Mouse (Mus musculus): ENCODE results near the gene Actl6b. TPM values are rescaled to one million over a fixed set of nuclear protein-coding genes. Genes with fewer than 3 reads are reported as not detected.
"Not testable (repeated sequence)": the region's sequence is repeated elsewhere in the genome, so short reads cannot be mapped to it uniquely, and the experiment has no call there.

Gene Actl6b
- polyA plus RNA-seq, 1 experiment from 2014 or later: not detected

- Histone ChIP-seq H3K9me3 (ENCODE audit: low read depth, low read length) (no peaks in the 10 kb centered on the region), H3K4me2 (peak overlapping the region; percentile 70), H3K27ac (ENCODE audit: low read depth) (peak overlapping the region; percentile 96), H3K36me3 (ENCODE audit: insufficient read depth) (peaks cover 24% of the 10 kb centered on the region; the same call in 1 of the 2 replicates), H3K4me1 (ENCODE audit: insufficient read depth) (peaks cover 35% of the 10 kb centered on the region), H3K9ac (peak overlapping the region; percentile 56), H3K27me3 (ENCODE audit: insufficient read depth, low read length) (no peaks in the 10 kb centered on the region), H3K4me3 (ENCODE audit: low read depth, low read length) (peak overlapping the region; percentile 42)
- 5% methylated on average over 12 of the region's 12 CpGs for WGBS
- peak; percentile 86 for ATAC-seq (ENCODE audit: insufficient read depth)
- no peak for TF ChIP-seq CTCF (IDR thresholded peaks at IDR 0.05; ENCODE audit: low read depth)
- DNase-seq: peak; percentile 90
Observed at GRCm38 (mm10) chr5:137610548-137611244, 57.4 kb downstream of the Actl6b start.

- TF ChIP-seq CTCF (IDR thresholded peaks at IDR 0.05; ENCODE audit: low read depth): 0 out of 2 replicates have a peak, but pooled peaks have one; percentile 1
- no peaks in the 10 kb centered on the region for H3K27me3 ChIP-seq (ENCODE audit: insufficient read depth, low read length)
- 1% methylated on average over 6 of the region's 6 CpGs for WGBS
- peaks cover 35% of the 10 kb centered on the region for H3K4me1 ChIP-seq (ENCODE audit: insufficient read depth)
- H3K4me2 ChIP-seq: peak overlapping the region; percentile 70
- ATAC-seq (ENCODE audit: insufficient read depth): peak; percentile 85
- peaks cover 20% of the 10 kb centered on the region; the same call in 1 of the 2 replicates for H3K36me3 ChIP-seq (ENCODE audit: insufficient read depth)
- H3K9me3 ChIP-seq (ENCODE audit: low read depth, low read length): no peaks in the 10 kb centered on the region
- peak overlapping the region; percentile 96 for H3K27ac ChIP-seq (ENCODE audit: low read depth)
- peak overlapping the region; percentile 42 for H3K4me3 ChIP-seq (ENCODE audit: low read depth, low read length)
- H3K9ac ChIP-seq: peak overlapping the region; percentile 56
- peak; percentile 84 for DNase-seq
Observed at GRCm38 (mm10) chr5:137611245-137611602, 57.9 kb downstream of the Actl6b start.

GRCm38 (mm10) chr5:137613076-137613475 lies 59.8 kb downstream of the Actl6b start:
- no peak for TF ChIP-seq CTCF (IDR thresholded peaks at IDR 0.05; ENCODE audit: low read depth)
- Histone ChIP-seq H3K27ac (ENCODE audit: low read depth) (no peak overlapping the region), H3K4me1 (ENCODE audit: insufficient read depth) (peaks cover 33% of the 10 kb centered on the region), H3K4me3 (ENCODE audit: low read depth, low read length) (no peak overlapping the region), H3K4me2 (no peak overlapping the region), H3K9me3 (ENCODE audit: low read depth, low read length) (no peaks in the 10 kb centered on the region), H3K9ac (no peak overlapping the region; the same call in 1 of the 2 replicates), H3K36me3 (ENCODE audit: insufficient read depth) (0 out of 2 replicates have a peak, but pooled peaks cover 3% of the 10 kb centered on the region), H3K27me3 (ENCODE audit: insufficient read depth, low read length) (no peaks in the 10 kb centered on the region)
- DNase-seq: no peak
- ATAC-seq (ENCODE audit: insufficient read depth): no peak
- 67% methylated on average over 5 of the region's 5 CpGs for WGBS

- DNase-seq (no peak), ATAC-seq (ENCODE audit: insufficient read depth) (no peak)
- no peak within 1 kb of the TSS for H3K4me3 ChIP-seq (ENCODE audit: low read depth, low read length)
- peaks cover 28% of the 10 kb centered on the region for H3K4me1 ChIP-seq (ENCODE audit: insufficient read depth)
- H3K36me3 ChIP-seq (ENCODE audit: insufficient read depth): no peaks in the 10 kb centered on the region
- no peaks in the 10 kb centered on the region for H3K27me3 ChIP-seq (ENCODE audit: insufficient read depth, low read length)
- TF ChIP-seq CTCF (IDR thresholded peaks at IDR 0.05; ENCODE audit: low read depth): no peak
- peak within 1 kb of the TSS; percentile 6; the same call in 1 of the 2 replicates for H3K9ac ChIP-seq
- H3K4me2 ChIP-seq: no peak within 1 kb of the TSS
- no peaks in the 10 kb centered on the region for H3K9me3 ChIP-seq (ENCODE audit: low read depth, low read length)
- WGBS: 46% methylated on average over 11 of the region's 11 CpGs
- H3K27ac ChIP-seq (ENCODE audit: low read depth): no peak within 1 kb of the TSS
Observed at GRCm38 (mm10) chr5:137613550-137613949, 60.2 kb downstream of the Actl6b start, which contains the start of gene Pcolce. Gene Pcolce, minus strand, starts transcription at chr5:137613784.

GRCm38 (mm10) chr5:137614921-137615320 lies 61.6 kb downstream of the Actl6b start:
- not testable (repeated sequence) for H3K27me3 ChIP-seq (ENCODE audit: insufficient read depth, low read length); H3K9me3 ChIP-seq (ENCODE audit: low read depth, low read length); H3K36me3 ChIP-seq (ENCODE audit: insufficient read depth); H3K4me2 ChIP-seq; ATAC-seq (ENCODE audit: insufficient read depth); H3K27ac ChIP-seq (ENCODE audit: low read depth); H3K9ac ChIP-seq; DNase-seq; H3K4me3 ChIP-seq (ENCODE audit: low read depth, low read length)
- 56% methylated on average over 2 of the region's 2 CpGs for WGBS
- TF ChIP-seq CTCF (IDR thresholded peaks at IDR 0.05; ENCODE audit: low read depth): 0 out of 2 replicates have a peak, but pooled peaks have one; percentile 14
- peaks cover 22% of the 10 kb centered on the region; the same call in 1 of the 2 replicates for H3K4me1 ChIP-seq (ENCODE audit: insufficient read depth)

- DNase-seq: no peak
- 73% methylated on average over 7 of the region's 7 CpGs for WGBS
- Histone ChIP-seq H3K36me3 (ENCODE audit: insufficient read depth) (no peaks in the 10 kb centered on the region), H3K4me2 (no peak overlapping the region), H3K4me3 (ENCODE audit: low read depth, low read length) (no peak overlapping the region), H3K9ac (no peak overlapping the region), H3K27ac (ENCODE audit: low read depth) (no peak overlapping the region), H3K4me1 (ENCODE audit: insufficient read depth) (peaks cover 18% of the 10 kb centered on the region; the same call in 1 of the 2 replicates), H3K27me3 (ENCODE audit: insufficient read depth, low read length) (no peaks in the 10 kb centered on the region), H3K9me3 (ENCODE audit: low read depth, low read length) (no peaks in the 10 kb centered on the region)
- TF ChIP-seq CTCF (IDR thresholded peaks at IDR 0.05; ENCODE audit: low read depth): no peak
- ATAC-seq (ENCODE audit: insufficient read depth): no peak
Observed at GRCm38 (mm10) chr5:137615347-137615746, 62.0 kb downstream of the Actl6b start.

Small RNA genes within 50 kb of the gene (microRNA-seq; reads per million reads assigned to microRNA genes)
- gene Mir6418 (ENCODE audit: borderline number of aligned reads): 0.71 reads per million

Other genes starting within 250 kb of the Actl6b start
- gene Srrt, start 245.8 kb upstream of the Actl6b start, polyA plus RNA-seq (2014; fragmentation: Nextera tagmentation; extraction: Ambion mirVana): 137 and 141 TPM in 2 replicates
- 87.1 and 89.3 TPM in 2 replicates for gene Trip6, start 239.1 kb upstream of the Actl6b start, polyA plus RNA-seq (2014; fragmentation: Nextera tagmentation; extraction: Ambion mirVana)
- 9.7 and 10.2 TPM in 2 replicates for gene Slc12a9, start 219.9 kb upstream of the Actl6b start, polyA plus RNA-seq (2014; fragmentation: Nextera tagmentation; extraction: Ambion mirVana)
- gene Ephb4, start 203.4 kb upstream of the Actl6b start, polyA plus RNA-seq (2014; fragmentation: Nextera tagmentation; extraction: Ambion mirVana): 68.6 and 78.0 TPM in 2 replicates
- gene Zan, start 76.5 kb upstream of the Actl6b start, polyA plus RNA-seq (2014; fragmentation: Nextera tagmentation; extraction: Ambion mirVana): 0.18 and 0.24 TPM in 2 replicates
- 54.3 and 58.4 TPM in 2 replicates for gene Pop7, start 51.0 kb upstream of the Actl6b start, polyA plus RNA-seq (2014; fragmentation: Nextera tagmentation; extraction: Ambion mirVana)
- gene Gigyf1, start 35.0 kb upstream of the Actl6b start, polyA plus RNA-seq (2014; fragmentation: Nextera tagmentation; extraction: Ambion mirVana): 11.1 and 11.6 TPM in 2 replicates
- 0.37 and 0.38 TPM in 2 replicates for gene Epo, start 20.3 kb upstream of the Actl6b start, polyA plus RNA-seq (2014; fragmentation: Nextera tagmentation; extraction: Ambion mirVana)
- 411 and 440 TPM in 2 replicates for gene Gnb2, start 20.0 kb upstream of the Actl6b start, polyA plus RNA-seq (2014; fragmentation: Nextera tagmentation; extraction: Ambion mirVana)
- 0.31 and 0.47 TPM in 2 replicates for gene Tfr2, start 16.3 kb downstream of the Actl6b start, polyA plus RNA-seq (2014; fragmentation: Nextera tagmentation; extraction: Ambion mirVana)
- 33.9 and 37.8 TPM in 2 replicates for gene Mospd3, start 47.5 kb downstream of the Actl6b start, polyA plus RNA-seq (2014; fragmentation: Nextera tagmentation; extraction: Ambion mirVana)
- 130 and 148 TPM in 2 replicates for gene Pcolce, start 60.3 kb downstream of the Actl6b start, polyA plus RNA-seq (2014; fragmentation: Nextera tagmentation; extraction: Ambion mirVana)
- gene Fbxo24, start 75.5 kb downstream of the Actl6b start, polyA plus RNA-seq (2014; fragmentation: Nextera tagmentation; extraction: Ambion mirVana): 0.19 TPM in 1 of 2 replicates, not detected in the other
- 32.1 and 40.5 TPM in 2 replicates for gene Lrch4, start 75.6 kb downstream of the Actl6b start, polyA plus RNA-seq (2014; fragmentation: Nextera tagmentation; extraction: Ambion mirVana)
- 9.2 and 11.7 TPM in 2 replicates for gene Gm20605, start 75.7 kb downstream of the Actl6b start, polyA plus RNA-seq (2014; fragmentation: Nextera tagmentation; extraction: Ambion mirVana)
- gene Sap25, start 87.8 kb downstream of the Actl6b start, polyA plus RNA-seq (2014; fragmentation: Nextera tagmentation; extraction: Ambion mirVana): 6.4 and 8.1 TPM in 2 replicates
- 0.08 TPM in 1 of 2 replicates, not detected in the other for gene Irs3, start 92.2 kb downstream of the Actl6b start, polyA plus RNA-seq (2014; fragmentation: Nextera tagmentation; extraction: Ambion mirVana)
- gene Agfg2, start 131.2 kb downstream of the Actl6b start, polyA plus RNA-seq (2014; fragmentation: Nextera tagmentation; extraction: Ambion mirVana): 10.9 and 12.2 TPM in 2 replicates
- gene Nyap1, start 188.1 kb downstream of the Actl6b start, polyA plus RNA-seq (2014; fragmentation: Nextera tagmentation; extraction: Ambion mirVana): 0.91 and 0.93 TPM in 2 replicates
- gene Tsc22d4, start 192.2 kb downstream of the Actl6b start, polyA plus RNA-seq (2014; fragmentation: Nextera tagmentation; extraction: Ambion mirVana): 127 TPM in 2 replicates
- gene Ppp1r35, start 225.3 kb downstream of the Actl6b start, polyA plus RNA-seq (2014; fragmentation: Nextera tagmentation; extraction: Ambion mirVana): 33.7 and 40.9 TPM in 2 replicates
- 13.1 and 14.5 TPM in 2 replicates for gene Mepce, start 234.1 kb downstream of the Actl6b start, polyA plus RNA-seq (2014; fragmentation: Nextera tagmentation; extraction: Ambion mirVana)
- gene Zcwpw1, start 234.3 kb downstream of the Actl6b start, polyA plus RNA-seq (2014; fragmentation: Nextera tagmentation; extraction: Ambion mirVana): 25.9 and 26.1 TPM in 2 replicates